ENCODE assay signal across 8 mouse cellular contexts in genomic region chr3:9402836-9403235, GRCm38 (mm10).
DNase-seq lines count a peak whose midpoint lies in the region; ATAC-seq and TF ChIP-seq lines count a peak whose summit lies in the region.

No protein-coding gene starts in this region.

- H3K4me2 ChIP-seq in hindbrain, embryonic 13.5 days, result no peak overlapping the region
- H3K4me2 ChIP-seq in hindbrain, embryonic 12.5 days (replicated peaks), result no peak overlapping the region
- 0 out of 2 replicates have a peak overlapping the region, but pooled peaks have one; percentile 18 for H3K4me2 ChIP-seq in heart, embryonic 13.5 days
- H3K4me2 ChIP-seq in liver, postnatal 0 days (ENCODE audit: low read depth, low read length), result no peak overlapping the region; the same call in 1 of the 2 replicates

- peaks cover 31% of the 10 kb centered on the region for H3K4me1 ChIP-seq in hindbrain, embryonic 13.5 days (replicated peaks)
- peaks cover 16% of the 10 kb centered on the region; the same call in 1 of the 2 replicates for H3K4me1 ChIP-seq in hindbrain, embryonic 12.5 days
- H3K4me1 ChIP-seq in heart, embryonic 13.5 days, result peaks cover 83% of the 10 kb centered on the region
- peaks cover 19% of the 10 kb centered on the region for H3K4me1 ChIP-seq in liver, postnatal 0 days (ENCODE audit: insufficient read depth)

- H3K4me3 ChIP-seq in hindbrain, embryonic 13.5 days, result no peak overlapping the region
- no peak overlapping the region for H3K4me3 ChIP-seq in hindbrain, embryonic 12.5 days
- no peak overlapping the region for H3K4me3 ChIP-seq in heart, embryonic 13.5 days
- no peak overlapping the region for H3K4me3 ChIP-seq in liver, postnatal 0 days (ENCODE audit: low read depth, low read length)

- no peak overlapping the region for H3K9ac ChIP-seq in hindbrain, embryonic 13.5 days
- no peak overlapping the region for H3K9ac ChIP-seq in hindbrain, embryonic 12.5 days
- no peak overlapping the region for H3K9ac ChIP-seq in heart, embryonic 13.5 days
- no peak overlapping the region for H3K9ac ChIP-seq in liver, postnatal 0 days (replicated peaks)

- TF ChIP-seq EP300 in liver, postnatal 0 days (IDR thresholded peaks at IDR 0.05; ENCODE audit: low read depth), result no peak

- TF ChIP-seq CTCF in liver, postnatal 0 days (IDR thresholded peaks at IDR 0.05; ENCODE audit: low read depth), result no peak

- 0 out of 2 replicates have a peak, but pooled peaks cover 4% of the 10 kb centered on the region for H3K27me3 ChIP-seq in hindbrain, embryonic 13.5 days
- H3K27me3 ChIP-seq in hindbrain, embryonic 12.5 days, result no peaks in the 10 kb centered on the region
- H3K27me3 ChIP-seq in heart, embryonic 13.5 days (replicated peaks), result no peaks in the 10 kb centered on the region
- no peaks in the 10 kb centered on the region for H3K27me3 ChIP-seq in liver, postnatal 0 days (ENCODE audit: insufficient read depth, low read length)

- ATAC-seq in hindbrain, embryonic 13.5 days (ENCODE audit: low FRiP score), result 0 out of 2 replicates have a peak, but pooled peaks have one; percentile 37
- no peak for ATAC-seq in hindbrain, embryonic 12.5 days (ENCODE audit: low FRiP score)
- no peak for ATAC-seq in heart, embryonic 13.5 days (ENCODE audit: extremely low read depth, insufficient number of reproducible peaks, low FRiP score, low TSS enrichment)
- ATAC-seq in liver, postnatal 0 days, result 0 out of 2 replicates have a peak, but pooled peaks have one; percentile 43

- peak; percentile 70 for DNase-seq in T-cell, adult 2 months (ENCODE audit: low spot score)
- DNase-seq in liver, postnatal 0 days, result no peak
- peak; percentile 57 to 69 for DNase-seq in thymus, adult 18-20 months
- no peak for DNase-seq in B cell, adult 2 months
- no peak for DNase-seq in layer of hippocampus, postnatal 25 days (ENCODE audit: extremely low spot score in 1 of 2, low spot score in 1 of 2)

- no peaks in the 10 kb centered on the region for H3K36me3 ChIP-seq in hindbrain, embryonic 13.5 days
- H3K36me3 ChIP-seq in hindbrain, embryonic 12.5 days, result no peaks in the 10 kb centered on the region
- H3K36me3 ChIP-seq in heart, embryonic 13.5 days, result no peaks in the 10 kb centered on the region
- no peaks in the 10 kb centered on the region for H3K36me3 ChIP-seq in liver, postnatal 0 days (replicated peaks; ENCODE audit: insufficient read depth, low read length)

- 37% methylated on average over 5 of the region's 5 CpGs for WGBS in hindbrain, embryonic 13.5 days
- 40% methylated on average over 5 of the region's 5 CpGs for WGBS in hindbrain, embryonic 12.5 days
- 38% methylated on average over 5 of the region's 5 CpGs for WGBS in heart, embryonic 13.5 days
- WGBS in liver, postnatal 0 days (ENCODE audit: insufficient replicate concordance), result 25% methylated on average over 5 of the region's 5 CpGs

- peak overlapping the region; percentile 49; the same call in 1 of the 2 replicates for H3K27ac ChIP-seq in hindbrain, embryonic 13.5 days
- H3K27ac ChIP-seq in hindbrain, embryonic 12.5 days, result no peak overlapping the region
- peak overlapping the region; percentile 51 for H3K27ac ChIP-seq in heart, embryonic 13.5 days (replicated peaks)
- H3K27ac ChIP-seq in liver, postnatal 0 days (ENCODE audit: low read depth), result no peak overlapping the region

- no peaks in the 10 kb centered on the region for H3K9me3 ChIP-seq in hindbrain, embryonic 13.5 days
- no peaks in the 10 kb centered on the region for H3K9me3 ChIP-seq in hindbrain, embryonic 12.5 days (replicated peaks)
- no peaks in the 10 kb centered on the region for H3K9me3 ChIP-seq in heart, embryonic 13.5 days
- no peaks in the 10 kb centered on the region for H3K9me3 ChIP-seq in liver, postnatal 0 days (ENCODE audit: low read length)

Comparison
In these comparisons a context has a peak if more than half of its experiments do, and no peak if none do; other contexts are left out.
1. ATAC-seq: peak in hindbrain, embryonic 13.5 days (single experiment) and liver, postnatal 0 days (single experiment); none in hindbrain, embryonic 12.5 days (single experiment) and heart, embryonic 13.5 days (single experiment).
2. H3K27ac ChIP-seq: peak in hindbrain, embryonic 13.5 days (single experiment) and heart, embryonic 13.5 days (single experiment); none in hindbrain, embryonic 12.5 days (single experiment) and liver, postnatal 0 days (single experiment).
3. DNase-seq: peak in T-cell, adult 2 months (single experiment) and thymus, adult 18-20 months (2 of 2); none in liver, postnatal 0 days (single experiment), B cell, adult 2 months (0 of 2) and layer of hippocampus, postnatal 25 days (0 of 2).